Mouse (Mus musculus) kidney, adult 9 months (tissue): ENCODE results near the gene Mms22l.
"Not testable (repeated sequence)": the region's sequence is repeated elsewhere in the genome, so short reads cannot be mapped to it uniquely, and the experiment has no call there.

ENCODE experiments used
- DNase-seq: peaks from one replicate; pipeline ENCODE4 v3.0.0; 2022

Mms22l gene

DNA sequence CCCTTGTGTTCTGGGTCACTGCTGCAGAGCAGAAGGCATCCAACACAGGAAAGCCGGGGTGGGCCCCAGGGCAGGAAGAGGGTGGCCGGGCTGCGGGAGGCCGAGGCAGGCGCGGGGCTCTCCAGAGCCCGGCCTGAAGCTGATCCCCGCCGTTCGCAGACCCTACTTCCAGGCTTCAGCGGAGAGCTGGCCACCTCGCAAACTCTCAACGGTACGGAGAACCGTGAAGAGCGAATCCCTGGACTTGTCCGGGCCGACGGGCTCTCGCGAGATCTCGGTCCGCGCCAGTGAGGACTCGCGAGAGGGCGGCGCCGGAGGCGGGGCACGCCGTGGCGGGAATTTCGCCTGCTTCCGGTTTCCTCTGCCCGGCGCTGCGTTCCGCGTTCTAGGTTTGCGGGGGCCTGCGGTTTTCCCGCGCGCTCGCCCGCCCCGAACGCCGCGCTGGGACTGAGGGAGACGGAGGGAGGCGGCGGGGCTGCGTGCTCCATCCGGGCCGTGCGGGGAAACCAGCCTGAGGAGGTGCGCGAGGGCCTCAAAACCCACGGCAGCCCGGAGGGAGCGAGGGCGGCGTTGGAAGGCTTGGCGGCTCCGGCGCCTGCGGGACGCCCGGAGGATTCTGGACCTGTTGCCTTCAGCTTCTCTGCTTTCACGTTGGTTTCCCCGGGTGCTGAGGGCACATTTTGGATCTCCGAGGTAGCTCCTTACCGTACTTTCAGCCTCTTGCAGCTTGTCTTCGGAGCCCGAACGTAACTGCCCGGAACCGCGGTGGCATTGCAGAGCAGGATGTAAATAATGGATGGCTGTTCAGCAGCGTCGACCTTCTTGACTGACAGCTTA is at the start of gene Mms22l:
Gene Mms22l, plus strand, starts transcription at position 336 of the 837 bp plus-strand sequence.
- peak; percentile 92 for DNase-seq

DNA sequence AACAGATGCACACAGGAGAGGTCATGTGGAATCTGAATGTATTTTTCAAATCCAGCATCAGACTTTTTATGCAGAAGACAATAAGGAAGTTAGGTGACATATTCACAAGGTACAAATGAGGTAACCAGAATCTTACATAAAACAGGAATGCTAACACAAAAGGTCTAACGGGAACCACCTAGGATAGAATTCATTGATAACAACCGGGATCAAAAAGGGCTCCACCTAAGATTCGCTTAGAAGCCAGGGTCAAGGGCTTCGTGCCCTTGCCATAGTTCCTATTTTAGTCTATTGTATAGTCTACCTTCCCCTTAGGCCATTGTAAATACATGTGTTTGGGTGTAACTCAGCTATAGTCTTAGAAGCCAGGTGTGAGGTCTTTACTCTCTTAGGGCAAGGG is 12.2 kb upstream of the Mms22l start:
- DNase-seq, result not testable (repeated sequence)

DNA sequence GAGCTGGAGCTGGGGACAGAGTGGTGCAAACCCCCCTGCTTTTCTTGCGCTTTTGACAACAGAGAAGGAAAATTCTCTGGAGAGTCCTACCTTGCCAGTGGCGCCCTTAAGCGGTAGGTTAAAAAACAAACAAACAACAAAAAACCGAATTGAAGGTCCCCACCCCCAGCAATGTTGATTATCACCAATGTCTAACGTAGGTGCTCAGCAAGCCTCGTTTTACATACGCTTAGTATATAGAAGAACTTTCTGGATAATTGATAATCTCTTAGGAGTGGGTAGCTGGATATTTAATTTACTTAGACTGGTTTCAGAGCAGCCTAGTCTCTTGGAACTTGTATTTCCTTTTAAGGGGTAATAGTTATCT is 685 bp downstream of the Mms22l start:
- no peak for DNase-seq

DNA sequence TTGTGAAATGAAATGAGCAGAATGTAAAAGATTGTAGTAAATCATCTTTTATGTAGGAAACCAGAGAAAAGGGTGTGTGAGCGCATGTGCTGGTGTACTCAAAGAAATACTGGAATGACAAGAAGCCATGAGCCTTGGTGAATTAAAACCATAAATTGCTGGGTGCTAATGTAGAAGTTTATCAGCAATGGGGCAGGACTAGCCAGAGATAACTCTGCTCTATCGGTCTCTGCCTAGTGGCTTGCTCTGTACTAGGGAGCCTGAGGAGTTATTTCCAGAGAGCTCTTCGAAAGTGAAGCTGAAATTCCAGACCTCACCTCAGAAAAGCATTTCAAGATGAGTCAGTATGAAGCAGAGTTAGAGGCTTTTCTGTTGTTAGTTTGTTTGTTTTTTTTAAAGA is 12.9 kb downstream of the Mms22l start:
- no peak for DNase-seq

DNA sequence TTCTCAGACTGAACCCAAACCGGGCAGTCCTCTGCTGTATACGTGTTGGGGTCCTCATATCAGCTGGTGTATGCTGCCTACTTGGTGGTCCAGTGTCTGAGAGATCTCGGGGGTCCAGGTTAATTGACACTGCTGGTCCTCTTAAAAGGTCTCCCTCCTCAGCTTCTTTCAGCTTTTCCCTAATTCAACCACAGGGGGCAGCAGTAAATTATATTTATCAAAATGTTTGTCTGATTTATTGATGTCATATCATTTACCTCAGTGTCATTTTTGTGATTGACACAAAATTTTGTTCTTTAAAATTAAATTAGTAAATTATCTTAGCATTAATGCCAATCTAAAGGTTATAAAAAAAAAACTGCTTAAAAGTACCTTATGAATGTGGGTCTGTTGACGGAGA is 40.7 kb downstream of the Mms22l start:
- no peak for DNase-seq

DNA sequence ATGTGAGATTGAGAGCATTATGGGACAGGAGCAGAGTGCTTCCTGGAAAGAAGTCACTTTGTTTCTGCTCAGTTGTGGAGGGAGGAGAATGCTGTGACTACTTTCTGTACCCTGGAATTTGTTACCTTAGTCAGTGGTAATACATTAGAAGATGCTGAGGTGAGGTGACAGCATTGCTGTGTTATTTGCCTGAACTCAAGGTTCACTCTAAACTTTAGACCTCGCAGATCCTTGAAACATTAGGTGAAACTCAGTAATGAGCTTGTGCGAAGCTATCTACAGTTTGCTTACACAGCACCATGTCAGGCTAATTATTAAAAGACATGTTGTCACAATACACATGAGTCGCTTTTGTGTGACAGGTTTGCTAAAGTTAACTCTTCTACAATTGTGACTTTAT is 47.2 kb downstream of the Mms22l start:
- peak; percentile 17 for DNase-seq

DNA sequence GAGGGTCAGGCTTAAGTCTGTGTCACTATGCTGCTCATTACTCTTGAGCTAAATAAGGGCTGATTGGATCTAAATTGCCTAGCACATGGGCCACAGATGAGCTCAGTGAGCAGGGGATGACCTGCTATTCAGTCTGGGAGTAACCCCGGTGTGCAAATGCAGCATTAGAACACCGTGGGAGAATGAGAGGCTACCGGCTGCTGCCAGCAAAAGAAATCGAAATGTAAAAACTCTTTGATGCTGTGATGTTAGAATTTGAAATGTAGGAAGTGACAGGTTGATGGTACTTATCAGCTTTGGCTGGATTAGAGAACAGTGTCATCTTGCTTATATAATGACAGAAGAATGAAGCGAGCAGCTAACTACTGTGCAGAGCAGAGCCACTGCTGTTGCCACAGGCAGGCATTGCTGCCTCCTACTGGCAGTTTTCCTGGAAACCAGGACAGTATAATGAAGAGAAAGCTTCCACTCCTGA is 48.5 kb downstream of the Mms22l start:
- peak; percentile 49 for DNase-seq

DNA sequence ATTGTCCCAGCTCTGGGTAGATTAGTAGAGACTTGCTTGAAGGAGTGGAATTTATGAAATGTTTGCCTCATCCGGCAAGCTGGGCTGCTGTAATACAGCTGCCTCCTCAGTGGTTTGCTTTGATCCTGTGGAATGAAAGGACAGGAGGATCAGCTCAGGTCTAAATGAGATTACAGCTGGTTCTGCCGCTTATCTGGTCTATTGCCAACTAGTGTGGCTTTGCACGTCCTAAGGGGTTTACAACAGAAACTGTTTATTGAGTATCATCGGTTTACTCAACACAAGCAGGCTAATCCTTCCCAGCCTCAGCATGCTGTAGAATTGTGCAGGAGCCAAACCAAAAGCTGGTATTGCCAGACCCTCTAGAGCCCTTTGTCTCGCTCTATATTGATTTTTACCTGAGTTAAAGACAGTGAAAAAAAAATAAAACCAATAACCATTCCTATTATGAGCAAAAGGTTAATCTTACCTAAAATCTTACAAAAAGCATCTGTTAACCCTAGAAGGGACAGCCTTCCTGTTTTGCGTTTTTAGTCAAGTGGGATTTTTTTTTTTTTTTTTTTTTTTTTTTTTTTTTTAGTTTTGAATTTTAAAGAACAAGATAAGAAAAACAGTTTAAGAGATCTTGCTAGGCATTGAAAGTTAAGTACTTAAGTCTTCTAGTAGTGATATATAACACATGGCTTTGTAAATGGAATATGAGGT is 60.0 kb downstream of the Mms22l start:
- no peak for DNase-seq

DNA sequence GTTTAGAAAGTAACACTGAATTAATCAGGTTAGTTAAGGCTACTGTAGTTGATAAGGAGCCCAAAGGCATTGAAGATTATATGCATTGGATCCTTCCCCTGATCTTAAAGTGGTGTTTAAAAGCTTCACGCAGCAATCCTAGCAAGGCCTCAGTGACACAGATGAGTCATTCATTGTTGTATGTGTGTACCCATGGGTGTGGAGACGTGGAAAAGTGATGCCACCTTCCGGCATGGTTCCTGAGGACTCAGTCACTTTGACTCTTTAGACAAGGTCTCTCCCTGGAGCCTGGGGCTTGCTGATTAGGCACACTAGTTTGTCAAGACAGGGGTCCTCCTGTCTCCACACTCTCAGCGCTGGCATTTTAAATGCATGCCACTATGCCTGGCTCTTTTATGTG is 60.9 kb downstream of the Mms22l start:
- no peak for DNase-seq

DNA sequence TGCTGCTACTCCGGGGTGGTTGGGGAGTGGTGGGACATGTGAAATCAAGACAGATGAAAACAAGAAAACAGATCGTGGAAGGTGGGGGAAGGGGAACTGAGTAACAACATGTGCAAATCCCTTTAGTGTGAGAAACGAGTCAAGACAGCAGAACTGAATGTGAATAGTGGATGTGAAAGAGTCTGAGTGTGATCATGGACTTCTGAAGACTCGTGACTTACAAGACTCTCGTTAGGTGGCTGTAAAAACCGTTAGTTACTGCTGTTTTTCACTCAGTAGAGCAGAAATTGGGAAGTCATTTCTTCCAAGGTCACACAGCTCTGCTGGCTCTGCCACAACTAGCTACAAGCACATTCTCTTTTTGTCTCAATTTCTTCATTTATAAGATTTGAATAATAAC is 71.8 kb downstream of the Mms22l start:
- DNase-seq, result no peak

DNA sequence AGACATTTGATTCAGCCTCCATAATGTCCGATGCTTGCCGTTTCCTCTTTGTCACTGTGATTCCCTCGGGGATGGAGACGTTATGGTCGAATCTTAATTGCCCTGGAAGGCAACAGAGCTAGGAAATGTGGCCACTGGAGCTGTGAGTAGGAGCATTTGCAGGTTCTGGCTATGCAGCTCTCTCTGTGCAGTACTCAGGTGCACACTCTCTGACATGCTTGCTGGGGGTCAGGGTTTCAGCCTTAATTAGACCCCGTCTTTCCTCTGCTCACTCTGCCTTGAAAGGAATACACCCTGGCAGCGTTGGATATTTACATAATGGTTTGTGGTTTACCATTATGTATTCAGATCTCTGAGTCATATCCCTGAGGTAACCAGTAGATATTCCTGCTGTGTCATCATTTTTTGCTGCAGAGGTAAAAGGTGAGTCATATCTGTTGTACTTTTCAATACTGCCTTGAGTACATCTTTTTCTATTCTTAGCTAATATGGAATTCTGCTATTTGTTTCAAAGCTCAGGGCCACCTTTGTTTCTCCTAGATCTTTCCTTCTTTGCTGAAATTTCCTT is 72.8 kb downstream of the Mms22l start:
- no peak for DNase-seq

DNA sequence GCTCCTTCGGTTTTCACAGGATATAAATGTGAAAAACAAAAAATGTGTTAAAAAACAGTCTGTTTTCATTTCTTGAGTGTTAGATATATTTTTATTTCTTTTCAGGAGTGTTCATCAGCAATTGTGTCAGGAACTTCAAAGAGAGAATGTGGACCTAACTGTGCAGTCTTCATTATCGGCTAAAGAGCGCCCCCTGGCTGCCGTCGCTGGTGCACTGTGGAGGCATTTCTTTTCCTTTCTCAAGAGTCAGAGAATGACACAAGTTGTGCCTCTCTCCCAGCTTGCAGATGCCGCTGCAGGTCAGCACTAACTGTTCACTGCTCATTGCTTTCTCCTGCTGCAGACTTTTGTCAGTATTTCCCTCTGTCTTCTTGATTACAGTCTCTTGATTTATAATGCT is 78.0 kb downstream of the Mms22l start:
- peak; percentile 71 for DNase-seq

DNA sequence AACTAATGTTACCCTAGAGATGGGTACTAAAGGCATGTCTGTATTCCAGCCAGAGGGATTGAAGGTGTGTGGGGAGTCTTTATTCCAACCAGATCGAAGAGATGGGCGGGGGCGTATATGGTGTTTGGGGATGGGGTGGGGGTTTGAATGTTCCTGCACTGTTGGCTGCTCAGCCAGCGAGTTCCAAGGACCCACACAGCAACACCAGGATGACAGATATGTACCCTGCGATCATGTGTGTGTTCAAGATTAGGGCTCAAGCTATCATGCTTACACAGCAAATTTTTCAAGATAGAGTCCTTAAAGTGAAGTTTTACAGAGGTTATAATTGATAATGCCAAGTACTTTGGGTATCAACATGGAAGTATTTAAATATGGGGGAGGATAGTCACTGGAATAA is 81.3 kb downstream of the Mms22l start:
- DNase-seq, result no peak

DNA sequence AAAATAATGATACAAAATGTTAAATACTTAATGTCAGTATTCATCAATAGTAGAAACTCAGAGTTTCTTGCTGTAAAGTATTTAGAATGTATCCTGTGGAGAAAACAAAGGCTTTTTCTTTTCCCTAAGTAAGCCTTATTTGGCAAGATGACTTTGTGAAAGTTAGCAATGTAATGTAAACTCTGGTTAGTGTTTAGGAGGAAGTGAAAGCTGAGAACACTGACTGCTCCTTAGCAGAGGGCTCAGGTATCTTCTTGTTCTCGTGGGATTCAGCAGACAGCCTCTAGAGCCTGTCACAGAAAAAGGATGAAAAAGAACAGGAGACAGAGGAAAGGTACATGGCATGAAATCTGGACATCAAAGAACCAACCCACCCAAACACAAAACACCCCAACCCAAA is 86.0 kb downstream of the Mms22l start:
- no peak for DNase-seq

DNA sequence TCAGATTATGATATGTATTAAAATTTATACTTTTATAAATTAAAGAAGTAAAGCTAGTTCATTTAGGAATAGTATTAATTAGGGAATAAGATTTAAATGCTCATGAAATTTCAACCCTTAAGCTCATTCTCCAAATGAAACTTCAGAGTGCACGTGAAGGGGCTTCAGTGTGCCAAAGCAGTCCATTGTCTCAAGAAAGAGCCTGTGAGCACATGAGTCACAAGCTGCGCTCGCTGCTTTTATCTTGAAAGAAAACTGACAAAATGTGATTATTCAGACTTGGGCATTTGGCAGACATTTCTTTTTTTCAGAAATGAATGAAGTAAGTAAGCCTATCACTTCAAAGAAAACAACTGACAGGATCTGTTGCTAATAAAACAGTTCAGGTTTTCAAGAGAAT is 87.7 kb downstream of the Mms22l start:
- no peak for DNase-seq

DNA sequence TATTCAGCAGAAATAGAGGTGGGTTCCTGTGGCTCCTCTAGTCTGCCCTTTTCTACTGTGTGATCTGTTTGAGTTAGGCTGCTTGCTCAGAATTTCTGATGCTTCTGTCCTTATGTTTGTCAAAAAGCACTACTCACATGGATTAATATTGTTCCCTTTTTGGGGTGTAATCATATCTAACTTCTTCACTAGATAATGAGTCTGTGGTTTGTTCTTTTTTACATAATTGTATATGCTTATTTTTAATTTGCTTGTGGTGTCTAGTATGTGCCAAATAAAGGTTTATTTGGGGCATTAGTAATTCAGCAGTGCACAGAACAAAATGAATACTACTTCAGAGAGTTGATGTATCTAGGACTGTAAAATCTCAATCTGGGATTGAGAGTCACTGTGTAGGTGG is 98.6 kb downstream of the Mms22l start:
- no peak for DNase-seq

DNA sequence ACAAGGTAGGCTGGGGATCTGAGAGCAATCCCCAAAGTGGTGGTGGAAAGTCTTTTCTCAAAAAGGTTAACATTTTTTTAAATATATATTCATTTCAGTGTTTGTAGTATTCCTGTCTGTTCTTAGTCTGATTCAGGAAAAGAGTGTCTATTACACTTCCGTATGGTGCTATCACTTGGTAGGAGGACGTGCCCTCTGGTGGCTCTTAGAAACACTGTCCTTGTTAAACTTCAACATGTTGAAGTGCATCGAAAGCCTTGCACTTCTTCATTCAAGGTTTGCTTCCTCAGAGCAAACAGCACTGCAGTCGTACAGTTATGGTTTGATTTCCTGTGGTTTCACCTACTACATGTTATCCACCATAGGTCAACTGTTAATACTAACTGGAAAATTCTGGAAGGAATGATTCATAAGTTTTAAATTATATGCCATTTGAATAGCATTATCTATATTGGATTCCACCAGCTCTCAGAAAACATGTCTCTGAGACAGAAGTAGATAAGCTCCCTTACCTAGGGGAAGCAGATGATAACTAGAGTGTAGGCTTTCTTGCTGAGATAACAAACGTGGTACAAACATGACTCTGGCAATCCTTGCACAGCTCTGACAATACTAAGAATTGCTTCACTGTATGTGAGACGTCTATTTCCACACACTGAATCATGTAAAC is 100.8 kb downstream of the Mms22l start:
- no peak for DNase-seq

DNA sequence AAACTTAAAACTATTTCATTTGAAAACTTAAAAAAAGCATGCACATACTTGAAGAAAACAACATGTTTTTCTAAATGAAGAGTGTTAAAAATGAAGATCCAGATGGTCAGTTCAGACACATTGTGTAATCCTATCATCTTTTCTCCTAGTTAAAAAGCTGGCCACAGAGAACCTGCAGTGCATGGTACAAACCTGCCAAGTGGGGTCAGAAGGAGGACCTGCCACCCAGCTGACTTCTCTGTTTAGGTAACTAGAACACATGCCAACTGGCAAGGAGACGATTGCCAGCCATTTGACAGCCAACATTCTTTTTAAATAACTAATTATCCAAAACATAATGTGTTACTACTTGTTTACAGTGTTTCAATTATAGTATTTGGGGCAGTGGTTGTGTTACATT is 102.4 kb downstream of the Mms22l start:
- DNase-seq, result peak; percentile 32

DNA sequence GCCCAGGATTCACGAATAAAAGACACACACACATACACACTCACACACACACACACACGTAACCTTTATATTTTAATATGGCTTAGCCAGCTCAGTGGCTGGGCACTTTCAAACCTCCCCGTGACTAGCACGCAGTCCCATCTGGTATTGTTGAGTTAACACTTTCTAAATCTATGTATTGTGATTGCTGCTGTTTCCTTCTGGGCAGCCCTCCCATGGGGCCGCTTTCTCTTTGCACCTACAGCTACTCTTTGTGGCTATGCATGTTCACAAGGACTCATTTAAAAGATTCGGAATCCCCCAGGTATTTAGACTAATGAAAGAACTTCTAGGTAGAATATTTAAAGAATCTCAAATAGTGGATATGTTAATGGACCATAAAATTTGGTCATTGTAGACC is 105.5 kb downstream of the Mms22l start:
- DNase-seq, result no peak

DNA sequence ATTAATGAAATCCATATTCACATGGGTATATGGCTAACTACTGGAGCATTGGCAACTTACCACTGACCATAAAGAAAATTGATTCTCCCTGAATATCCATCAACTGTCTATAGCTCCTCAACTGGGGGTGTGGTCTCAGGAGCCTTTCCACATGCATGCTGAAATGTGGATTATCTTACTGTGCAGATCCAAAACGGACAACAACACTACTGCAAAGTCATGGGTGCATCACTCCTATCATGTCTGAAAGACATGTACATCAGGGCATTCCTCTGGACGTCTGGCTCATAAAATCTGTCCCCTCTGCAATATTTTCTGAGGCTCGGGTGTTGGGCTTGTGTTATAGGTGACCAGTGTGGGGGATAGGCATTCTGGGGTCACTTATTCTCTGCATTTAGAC is 112.8 kb downstream of the Mms22l start:
- DNase-seq, result no peak

DNA sequence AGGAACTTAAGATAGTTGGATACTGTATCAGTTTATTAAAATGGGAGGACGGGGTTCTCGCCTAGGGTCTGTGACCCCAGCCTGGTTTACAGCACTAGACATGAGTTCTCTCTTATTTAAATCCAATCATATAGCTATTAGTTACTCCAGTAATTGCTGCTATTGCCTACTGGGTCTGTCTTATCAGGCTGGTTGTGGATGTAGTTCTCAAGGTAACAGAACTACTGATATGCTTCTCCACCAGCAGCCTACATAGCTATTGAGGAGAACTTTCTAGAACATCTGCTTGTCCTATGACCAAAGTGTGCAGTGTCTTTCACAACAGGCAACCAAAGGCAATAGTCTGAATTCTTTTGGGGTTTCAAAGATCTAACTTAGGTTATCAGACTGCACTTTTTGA is 113.3 kb downstream of the Mms22l start:
- DNase-seq, result no peak

DNA sequence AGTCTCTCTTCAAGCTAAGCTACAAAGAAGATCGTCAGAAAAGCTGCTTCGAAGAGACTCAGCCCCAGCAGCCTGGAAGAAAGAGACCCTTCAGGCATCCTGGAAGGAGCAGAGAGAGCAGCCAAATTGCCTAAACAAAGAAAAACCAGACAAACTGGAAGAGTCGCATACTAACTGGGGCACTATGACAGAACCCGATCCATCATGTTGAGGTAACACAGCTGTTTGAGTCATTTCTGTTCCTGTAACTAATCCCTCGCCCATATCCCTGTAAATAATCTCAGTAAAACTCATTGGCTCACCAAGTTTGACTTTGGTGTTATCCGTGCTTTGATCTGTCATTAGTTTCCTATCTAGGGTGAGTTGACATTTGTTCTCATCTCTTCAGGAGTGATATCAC is 123.8 kb downstream of the Mms22l start:
- DNase-seq, result no peak

DNA sequence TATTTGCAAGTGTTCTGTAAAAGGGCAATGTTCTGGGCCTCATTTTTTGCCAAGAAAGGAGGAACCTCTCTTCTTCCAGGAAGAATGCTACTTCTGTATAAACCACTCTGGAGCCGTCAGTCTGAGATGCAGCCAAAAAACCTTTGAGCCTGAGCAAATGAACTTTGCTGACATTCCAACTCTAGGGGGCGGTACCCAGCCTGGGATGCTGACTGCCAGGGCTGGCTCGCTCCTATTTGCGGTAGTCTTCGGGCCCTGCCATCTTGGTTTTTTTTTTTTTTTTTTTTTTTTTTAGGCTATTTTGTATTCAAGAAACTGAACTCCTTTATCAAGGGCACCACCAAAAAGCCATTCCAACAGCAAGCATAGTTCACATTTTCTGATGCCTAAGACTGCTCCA is 124.2 kb downstream of the Mms22l start:
- peak; percentile 73 for DNase-seq
